Mouse (Mus musculus) liver, postnatal 0 days (tissue): Measurements from ENCODE around the gene Myo18a. TPM values are rescaled to one million over a fixed set of nuclear protein-coding genes. Genes with fewer than 3 reads are reported as not detected.

ENCODE experiments used
- ATAC-seq: fragments of 200-750 bp; cut with Nextera tagmentation; 2 replicates; pipeline ENCODE4 v1.8.0; 2017; ENCODE audit warnings: mild to moderate bottlenecking, moderate library complexity
- DNase-seq: peaks from one replicate; pipeline ENCODE4 v3.0.0-alpha.2; 2016
- H3K27ac ChIP-seq: fragments of 300-500 bp; sonication (generic); 2 replicates; pipeline ENCODE4 v1.5.1; 2014; ENCODE audit warnings: antibody characterized with exemption, moderate library complexity, mild to moderate bottlenecking, low read depth
- H3K27me3 ChIP-seq: fragments of 300-500 bp; sonication (generic); 2 replicates; pipeline ENCODE4 v1.6.1; 2014; ENCODE audit warnings: low read length, control low read depth, mixed read lengths; ENCODE audit not compliant: insufficient read depth
- H3K36me3 ChIP-seq: fragments of 300-500 bp; sonication (generic); replicated peaks from 2 replicates; pipeline ENCODE4 v1.6.1; 2014; ENCODE audit warnings: mild to moderate bottlenecking, control low read depth, low read length, moderate library complexity, mixed read lengths; ENCODE audit not compliant: insufficient read depth
- H3K4me1 ChIP-seq: fragments of 300-500 bp; sonication (generic); 2 replicates; pipeline ENCODE4 v1.6.1; 2014; ENCODE audit warnings: antibody characterized with exemption, mild to moderate bottlenecking, control low read depth; ENCODE audit not compliant: insufficient read depth
- H3K4me2 ChIP-seq: fragments of 300-500 bp; sonication (generic); 2 replicates; pipeline ENCODE4 v1.6.1; 2014; ENCODE audit warnings: low read depth, mild to moderate bottlenecking, low read length, moderate library complexity, mixed read lengths
- H3K4me3 ChIP-seq: fragments of 300-500 bp; sonication (generic); 2 replicates; pipeline ENCODE4 v1.5.1; 2014; ENCODE audit warnings: low read depth, low read length
- H3K9ac ChIP-seq: fragments of 300-500 bp; sonication (generic); replicated peaks from 2 replicates; pipeline ENCODE4 v1.6.1; 2014; ENCODE audit warnings: mild to moderate bottlenecking, moderate library complexity
- H3K9me3 ChIP-seq: fragments of 300-500 bp; sonication (generic); 2 replicates; pipeline ENCODE4 v1.6.1; 2016; ENCODE audit warnings: mild to moderate bottlenecking, control low read depth, low read length, mixed read lengths
- CTCF ChIP-seq: sonication (generic); IDR thresholded peaks from 2 replicates; pipeline ENCODE4 v1.5.1; 2016; ENCODE audit warnings: antibody characterized with exemption, low read depth
- EP300 ChIP-seq: IDR thresholded peaks from 2 replicates; pipeline ENCODE4 v1.6.1; 2016; ENCODE audit warnings: antibody characterized with exemption, low read depth, mild to moderate bottlenecking
- WGBS: fragments of 180-500 bp; shearing (Covaris S2); extraction: QIAGEN DNeasy Blood & Tissue Kit; methylation state at CpG from one replicate; pipeline ENCODE4 v1.1.7; 2014; ENCODE audit not compliant: insufficient replicate concordance; 5-methylcytosine and 5-hydroxymethylcytosine counted together
- polyA plus RNA-seq: library from polyadenylated mRNA; unstranded; fragments of >200 nt; fragmentation: Nextera tagmentation; extraction: Ambion mirVana; gene quantifications from 2 replicates; pipeline ENCODE4 v1.2.1, GENCODE M21; 2015

Myo18a gene
- polyA plus RNA-seq, 1 experiment from 2014 or later: 10.4 TPM

GRCm38 (mm10) chr11:77847599-77848128, 84.6 kb downstream of the Myo18a start:
- no peak overlapping the region for H3K27ac ChIP-seq
- no peaks in the 10 kb centered on the region for H3K4me1 ChIP-seq
- ATAC-seq (no peak), DNase-seq (no peak)
- no peak overlapping the region for H3K4me3 ChIP-seq
- peaks cover 80% of the 10 kb centered on the region for H3K36me3 ChIP-seq
- no peak for TF ChIP-seq EP300
- TF ChIP-seq CTCF: no peak
- WGBS: 74% methylated on average over 9 of the region's 9 CpGs
- no peaks in the 10 kb centered on the region for H3K9me3 ChIP-seq
- no peaks in the 10 kb centered on the region for H3K27me3 ChIP-seq
- H3K4me2 ChIP-seq: no peak overlapping the region
- H3K9ac ChIP-seq: no peak overlapping the region

GRCm38 (mm10) chr11:77848131-77848530, 85.1 kb downstream of the Myo18a start:
- 71% methylated on average over 5 of the region's 5 CpGs for WGBS
- Histone ChIP-seq H3K4me3 (no peak overlapping the region), H3K27me3 (no peaks in the 10 kb centered on the region)

GRCm38 (mm10) chr11:77849151-77849550, 86.1 kb downstream of the Myo18a start:
- ATAC-seq: no peak
- Histone ChIP-seq H3K4me3 (no peak overlapping the region), H3K4me2 (no peak overlapping the region), H3K4me1 (no peaks in the 10 kb centered on the region), H3K9me3 (no peaks in the 10 kb centered on the region), H3K27ac (no peak overlapping the region), H3K9ac (no peak overlapping the region), H3K36me3 (peaks cover 78% of the 10 kb centered on the region), H3K27me3 (no peaks in the 10 kb centered on the region)
- DNase-seq: no peak
- WGBS: 78% methylated on average over 7 of the region's 7 CpGs
- TF ChIP-seq CTCF: no peak
- no peak for TF ChIP-seq EP300

More at GRCm38 (mm10) chr11:77848131-77848530, 85.1 kb downstream of the Myo18a start:
- Histone ChIP-seq H3K9me3 (no peaks in the 10 kb centered on the region), H3K9ac (no peak overlapping the region), H3K27ac (no peak overlapping the region), H3K4me2 (no peak overlapping the region), H3K36me3 (peaks cover 78% of the 10 kb centered on the region), H3K4me1 (no peaks in the 10 kb centered on the region)
- DNase-seq (no peak), ATAC-seq (no peak)
- TF ChIP-seq CTCF (no peak), EP300 (no peak)

GRCm38 (mm10) chr11:77850401-77851244, 87.6 kb downstream of the Myo18a start:
- Histone ChIP-seq H3K4me1 (no peaks in the 10 kb centered on the region), H3K4me2 (no peak overlapping the region), H3K4me3 (no peak overlapping the region), H3K9me3 (no peaks in the 10 kb centered on the region), H3K27me3 (no peaks in the 10 kb centered on the region), H3K36me3 (peaks cover 83% of the 10 kb centered on the region), H3K9ac (no peak overlapping the region), H3K27ac (no peak overlapping the region)
- no peak for DNase-seq
- TF ChIP-seq CTCF (no peak), EP300 (no peak)
- ATAC-seq: no peak
- WGBS: 79% methylated on average over 24 of the region's 24 CpGs

GRCm38 (mm10) chr11:77851483-77852010, 88.5 kb downstream of the Myo18a start:
- no peaks in the 10 kb centered on the region for H3K9me3 ChIP-seq
- no peak for TF ChIP-seq EP300
- TF ChIP-seq CTCF: no peak
- H3K4me2 ChIP-seq: no peak overlapping the region
- no peaks in the 10 kb centered on the region for H3K27me3 ChIP-seq
- 84% methylated on average over 6 of the region's 6 CpGs for WGBS
- no peak overlapping the region for H3K4me3 ChIP-seq
- H3K36me3 ChIP-seq: peaks cover 79% of the 10 kb centered on the region
- H3K27ac ChIP-seq: no peak overlapping the region
- no peaks in the 10 kb centered on the region for H3K4me1 ChIP-seq
- no peak for ATAC-seq
- DNase-seq: no peak
- no peak overlapping the region for H3K9ac ChIP-seq

- no peak overlapping the region for H3K27ac ChIP-seq
- peaks cover 75% of the 10 kb centered on the region for H3K36me3 ChIP-seq
- DNase-seq (no peak), ATAC-seq (no peak)
- WGBS: 72% methylated on average over 3 of the region's 3 CpGs
- no peak overlapping the region for H3K4me3 ChIP-seq
- no peak overlapping the region for H3K4me2 ChIP-seq
- TF ChIP-seq CTCF (no peak), EP300 (no peak)
- H3K9ac ChIP-seq: no peak overlapping the region
- no peaks in the 10 kb centered on the region for H3K4me1 ChIP-seq
- H3K9me3 ChIP-seq: no peaks in the 10 kb centered on the region
- H3K27me3 ChIP-seq: no peaks in the 10 kb centered on the region
These were observed 89.1 kb downstream of the Myo18a start for GRCm38 (mm10) chr11:77852195-77852594.
